Mouse (Mus musculus) olfactory bulb, adult 2 months (tissue): ENCODE measurements around the gene Vapb.

Source experiments
- CTCF ChIP-seq: fragments of 200-500 bp; IDR thresholded peaks from 2 replicates; pipeline ENCODE4 v1.5.1; 2012; ENCODE audit warnings: low read depth, mild to moderate bottlenecking, low read length, moderate library complexity; ENCODE audit not compliant: insufficient read depth
- POLR2A ChIP-seq: fragments of 200-500 bp; IDR thresholded peaks from 2 replicates; pipeline ENCODE4 v1.6.1; 2012; ENCODE audit warnings: mild to moderate bottlenecking, low read depth, low read length, moderate library complexity; ENCODE audit not compliant: insufficient read depth

GRCm38 (mm10) chr2:173702096-173702866, 35.0 kb upstream of the Vapb start:
- no peak for TF ChIP-seq POLR2A
- TF ChIP-seq CTCF, result no peak
